Mouse (Mus musculus): ENCODE results near the gene Mphosph10. TPM values are rescaled to one million over a fixed set of nuclear protein-coding genes. Genes with fewer than 3 reads are reported as not detected.

The Mphosph10 gene
- total and polyA plus RNA-seq, 2 experiments from 2014 or later: 6.0 to 20.5 TPM

- Histone ChIP-seq H3K4me2 (ENCODE audit: low read depth, low read length) (no peak overlapping the region), H3K36me3 (ENCODE audit: insufficient read depth, low read length) (no peaks in the 10 kb centered on the region), H3K27me3 (ENCODE audit: insufficient read depth, low read length) (no peaks in the 10 kb centered on the region), H3K9ac (replicated peaks; ENCODE audit: low read length) (no peak overlapping the region), H3K4me1 (ENCODE audit: insufficient read depth, low read length) (no peaks in the 10 kb centered on the region), H3K4me3 (ENCODE audit: low read length) (no peak overlapping the region), H3K27ac (no peak overlapping the region), H3K9me3 (ENCODE audit: low read length) (no peaks in the 10 kb centered on the region)
- 97% methylated on average over 1 of the region's 1 CpGs for WGBS
- TF ChIP-seq CTCF (IDR thresholded peaks at IDR 0.05; ENCODE audit: low read depth): no peak
- no peak for ATAC-seq
- DNase-seq (ENCODE audit: low spot score): no peak
Observed at GRCm38 (mm10) chr7:64400725-64401124, 8.7 kb upstream of the Mphosph10 start.

- no peak for TF ChIP-seq CTCF (IDR thresholded peaks at IDR 0.05; ENCODE audit: low read depth)
- H3K27ac ChIP-seq: peak overlapping the region; percentile 79
- H3K4me2 ChIP-seq (ENCODE audit: low read depth, low read length): peak overlapping the region; percentile 99
- DNase-seq (ENCODE audit: low spot score): no peak
- no peaks in the 10 kb centered on the region for H3K9me3 ChIP-seq (ENCODE audit: low read length)
- peaks cover 10% of the 10 kb centered on the region; the same call in 1 of the 2 replicates for H3K36me3 ChIP-seq (ENCODE audit: insufficient read depth, low read length)
- WGBS: under 1% methylated on average over 15 of the region's 15 CpGs
- ATAC-seq: no peak
- peak overlapping the region; percentile 77 for H3K9ac ChIP-seq (replicated peaks; ENCODE audit: low read length)
- no peaks in the 10 kb centered on the region for H3K27me3 ChIP-seq (ENCODE audit: insufficient read depth, low read length)
- peak overlapping the region; percentile 78 for H3K4me3 ChIP-seq (ENCODE audit: low read length)
- H3K4me1 ChIP-seq (ENCODE audit: insufficient read depth, low read length): peaks cover 2% of the 10 kb centered on the region; the same call in 1 of the 2 replicates
Observed at GRCm38 (mm10) chr7:64392819-64393151, 717 bp upstream of the Mphosph10 start.

- peak; percentile 6 for DNase-seq (ENCODE audit: low spot score)
Observed at GRCm38 (mm10) chr7:64391479-64391878, 589 bp downstream of the Mphosph10 start.

GRCm38 (mm10) chr7:64373830-64374562 is 18.1 kb downstream of the Mphosph10 start, which contains the start of gene Fan1:
TSS of gene Fan1 (minus strand) at chr7:64374095.
- ATAC-seq: peak; percentile 98

More at GRCm38 (mm10) chr7:64391479-64391878, 589 bp downstream of the Mphosph10 start:
- H3K4me1 ChIP-seq (ENCODE audit: insufficient read depth, low read length): peaks cover 2% of the 10 kb centered on the region; the same call in 1 of the 2 replicates
- H3K4me3 ChIP-seq (ENCODE audit: low read length): peak overlapping the region; percentile 78
- no peaks in the 10 kb centered on the region for H3K9me3 ChIP-seq (ENCODE audit: low read length)
- H3K4me2 ChIP-seq (ENCODE audit: low read depth, low read length): peak overlapping the region; percentile 99
- peak overlapping the region; percentile 79; the same call in 1 of the 2 replicates for H3K27ac ChIP-seq
- H3K9ac ChIP-seq (replicated peaks; ENCODE audit: low read length): peak overlapping the region; percentile 68
- no peak for ATAC-seq
- WGBS: 2% methylated on average over 8 of the region's 8 CpGs
- no peaks in the 10 kb centered on the region for H3K27me3 ChIP-seq (ENCODE audit: insufficient read depth, low read length)
- TF ChIP-seq CTCF (IDR thresholded peaks at IDR 0.05; ENCODE audit: low read depth): no peak
- H3K36me3 ChIP-seq (ENCODE audit: insufficient read depth, low read length): peaks cover 20% of the 10 kb centered on the region; the same call in 1 of the 2 replicates

GRCm38 (mm10) chr7:64373147-64373829 is 18.8 kb downstream of the Mphosph10 start:
- H3K36me3 ChIP-seq (ENCODE audit: insufficient read depth, low read length): peaks cover 13% of the 10 kb centered on the region
- no peaks in the 10 kb centered on the region for H3K4me1 ChIP-seq (ENCODE audit: insufficient read depth, low read length)
- WGBS: 11% methylated on average over 18 of the region's 18 CpGs
- ATAC-seq (no peak; the same call in 1 of the 2 replicates), DNase-seq (ENCODE audit: low spot score) (peak; percentile 27)
- no peaks in the 10 kb centered on the region for H3K9me3 ChIP-seq (ENCODE audit: low read length)
- peak overlapping the region; percentile 74 for H3K4me3 ChIP-seq (ENCODE audit: low read length)
- H3K27me3 ChIP-seq (ENCODE audit: insufficient read depth, low read length): no peaks in the 10 kb centered on the region
- H3K27ac ChIP-seq: peak overlapping the region; percentile 91
- H3K9ac ChIP-seq (replicated peaks; ENCODE audit: low read length): peak overlapping the region; percentile 61
- TF ChIP-seq CTCF (IDR thresholded peaks at IDR 0.05; ENCODE audit: low read depth): no peak
- H3K4me2 ChIP-seq (ENCODE audit: low read depth, low read length): peak overlapping the region; percentile 77

More at GRCm38 (mm10) chr7:64373830-64374562, 18.1 kb downstream of the Mphosph10 start, which contains the start of gene Fan1:
- Histone ChIP-seq H3K36me3 (ENCODE audit: insufficient read depth, low read length) (peaks cover 20% of the 10 kb centered on the region), H3K4me1 (ENCODE audit: insufficient read depth, low read length) (no peaks in the 10 kb centered on the region), H3K27me3 (ENCODE audit: insufficient read depth, low read length) (no peaks in the 10 kb centered on the region), H3K4me2 (ENCODE audit: low read depth, low read length) (peak within 1 kb of the TSS; percentile 77), H3K4me3 (ENCODE audit: low read length) (peak within 1 kb of the TSS; percentile 74), H3K9ac (replicated peaks; ENCODE audit: low read length) (peak within 1 kb of the TSS; percentile 61), H3K27ac (peak within 1 kb of the TSS; percentile 91), H3K9me3 (ENCODE audit: low read length) (no peaks in the 10 kb centered on the region)
- 5% methylated on average over 27 of the region's 27 CpGs for WGBS
- peak; percentile 90 for DNase-seq (ENCODE audit: low spot score)
- peak; percentile 70 for TF ChIP-seq CTCF (IDR thresholded peaks at IDR 0.05; ENCODE audit: low read depth)

DNA sequence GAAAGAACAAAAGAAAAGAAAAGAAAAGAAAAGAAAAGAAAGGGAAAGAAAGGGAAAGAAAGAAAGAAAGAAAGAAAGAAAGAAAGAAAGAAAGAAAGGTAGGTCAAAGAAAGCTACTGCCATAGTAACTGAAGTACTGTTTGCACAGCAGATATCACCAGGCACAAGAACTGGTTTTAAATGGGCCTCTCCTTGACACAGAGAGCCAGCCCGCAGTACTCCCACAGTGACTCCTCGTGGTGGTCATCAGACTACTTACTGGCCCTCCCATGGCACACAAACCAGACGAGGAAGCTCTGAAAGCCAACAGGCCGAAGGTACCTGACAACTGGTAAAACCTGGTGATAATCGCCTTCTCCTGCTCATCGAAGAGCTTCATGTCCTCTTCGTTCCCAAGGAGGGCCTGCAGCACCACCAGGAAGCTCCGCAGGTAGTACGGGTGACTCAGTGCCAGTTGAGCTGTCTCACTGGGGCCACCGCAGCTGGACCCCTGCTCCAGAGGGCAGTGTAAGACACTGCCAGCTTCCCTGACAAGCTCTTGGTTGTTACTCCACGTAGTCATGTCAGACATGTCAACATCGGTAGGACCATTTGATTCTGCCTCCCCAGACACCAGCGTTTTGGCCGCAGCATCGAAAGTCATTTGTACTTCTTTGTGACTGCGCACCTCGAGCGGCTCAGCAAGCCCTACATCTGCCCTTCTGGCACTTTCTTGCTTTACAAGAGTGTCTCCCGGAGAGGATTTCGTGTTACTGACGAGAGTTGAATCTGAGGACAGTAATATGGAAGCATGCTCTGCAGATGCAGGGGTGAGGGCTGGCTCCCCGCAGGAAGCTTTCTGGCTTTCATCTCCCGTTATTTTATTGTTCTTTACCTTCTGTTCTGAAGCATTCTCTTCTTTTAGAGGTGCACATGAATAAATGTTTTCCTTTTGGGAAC is 19.9 kb downstream of the Mphosph10 start:
- H3K27ac ChIP-seq: no peak overlapping the region
- no peak overlapping the region for H3K4me2 ChIP-seq (ENCODE audit: low read depth, low read length)
- TF ChIP-seq CTCF (IDR thresholded peaks at IDR 0.05; ENCODE audit: low read depth): no peak
- H3K4me3 ChIP-seq (ENCODE audit: low read length): no peak overlapping the region
- no peaks in the 10 kb centered on the region for H3K9me3 ChIP-seq (ENCODE audit: low read length)
- ATAC-seq (no peak), DNase-seq (ENCODE audit: low spot score) (no peak)
- peaks cover 5% of the 10 kb centered on the region; the same call in 1 of the 2 replicates for H3K36me3 ChIP-seq (ENCODE audit: insufficient read depth, low read length)
- WGBS: 86% methylated on average over 23 of the region's 23 CpGs
- H3K9ac ChIP-seq (replicated peaks; ENCODE audit: low read length): no peak overlapping the region
- no peaks in the 10 kb centered on the region for H3K27me3 ChIP-seq (ENCODE audit: insufficient read depth, low read length)
- no peaks in the 10 kb centered on the region for H3K4me1 ChIP-seq (ENCODE audit: insufficient read depth, low read length)

Measured in hindbrain, postnatal 0 days (tissue).